Mouse (Mus musculus) bone marrow macrophage, adult 2 months (primary cell): ENCODE measurements around the gene Gprin3. TPM values are rescaled to one million over a fixed set of nuclear protein-coding genes. Genes with fewer than 3 reads are reported as not detected.

Experiments
- H3K27ac ChIP-seq: 2 replicates; pipeline ENCODE4 v1.5.1; 2012; ENCODE audit warnings: low read depth, low read length; ENCODE audit not compliant: insufficient read depth
- H3K4me1 ChIP-seq: 2 replicates; pipeline ENCODE4 v1.6.1; 2012; ENCODE audit warnings: low read length; ENCODE audit not compliant: control insufficient read depth, insufficient read depth
- H3K4me3 ChIP-seq: 2 replicates; pipeline ENCODE4 v1.5.1; 2012; ENCODE audit warnings: mild to moderate bottlenecking, low read length, moderate library complexity; ENCODE audit not compliant: insufficient read depth
- CTCF ChIP-seq: IDR thresholded peaks from 2 replicates; pipeline ENCODE4 v1.5.1; 2012; ENCODE audit warnings: low read depth, mild to moderate bottlenecking, low read length, moderate library complexity
- POLR2A ChIP-seq: IDR thresholded peaks from 2 replicates; pipeline ENCODE4 v1.6.1; 2012; ENCODE audit warnings: mild to moderate bottlenecking, low read depth, low read length, borderline replicate concordance
- polyA plus RNA-seq: library from polyadenylated mRNA; stranded (reverse); fragments of >200 nt; gene quantifications from 2 replicates; pipeline ENCODE4 v1.2.4, GENCODE M21; 2012; ENCODE audit not compliant: missing spikeins, insufficient read depth, insufficient read length

Gprin3 gene
- polyA plus RNA-seq, 1 experiment, result not detected

DNA sequence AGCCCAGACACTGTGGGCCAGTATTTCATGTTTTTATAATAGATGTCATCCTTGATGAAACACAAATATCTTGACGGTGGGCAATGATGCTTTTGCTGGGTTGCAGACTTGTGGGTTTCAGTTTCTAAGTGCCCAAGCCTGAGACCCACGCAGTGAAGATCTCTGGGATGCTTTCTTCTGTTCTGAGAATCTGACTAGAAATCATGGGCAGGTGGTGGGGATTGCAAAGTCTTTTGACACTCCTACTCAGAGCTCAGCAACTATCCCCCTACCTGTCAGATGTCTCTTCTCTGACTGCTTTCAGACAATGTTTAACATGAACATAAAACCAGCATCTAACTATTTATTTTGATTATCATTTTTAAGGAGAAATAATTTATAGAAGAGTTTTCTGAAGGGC, 7.4 kb downstream of the Gprin3 start:
- no peak for TF ChIP-seq CTCF
- TF ChIP-seq POLR2A, result no peak
- H3K27ac ChIP-seq, result no peak overlapping the region
- H3K4me1 ChIP-seq, result no peaks in the 10 kb centered on the region
- H3K4me3 ChIP-seq, result no peak overlapping the region

DNA sequence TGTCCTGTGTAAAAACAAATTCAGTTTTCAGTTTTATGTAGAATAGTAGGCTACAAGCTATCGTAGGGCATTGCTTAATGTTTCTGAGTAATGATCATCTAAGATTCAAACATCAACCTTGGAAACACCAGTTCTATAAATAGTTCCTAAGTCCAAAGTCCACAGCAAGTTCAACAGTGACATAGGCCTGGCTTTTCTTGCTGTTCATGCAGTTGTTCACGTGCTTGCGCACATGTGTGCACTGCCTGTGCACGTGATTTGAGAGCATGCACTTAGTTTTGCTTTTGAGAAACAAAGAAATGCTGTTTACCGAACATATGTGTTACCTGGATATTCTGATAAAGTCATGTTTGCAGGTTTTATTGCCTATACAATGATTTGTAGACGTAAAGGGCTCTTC, 11.3 kb downstream of the Gprin3 start:
- no peak for TF ChIP-seq POLR2A
- TF ChIP-seq CTCF, result no peak
- Histone ChIP-seq H3K4me3 (no peak overlapping the region), H3K4me1 (no peaks in the 10 kb centered on the region), H3K27ac (no peak overlapping the region)

DNA sequence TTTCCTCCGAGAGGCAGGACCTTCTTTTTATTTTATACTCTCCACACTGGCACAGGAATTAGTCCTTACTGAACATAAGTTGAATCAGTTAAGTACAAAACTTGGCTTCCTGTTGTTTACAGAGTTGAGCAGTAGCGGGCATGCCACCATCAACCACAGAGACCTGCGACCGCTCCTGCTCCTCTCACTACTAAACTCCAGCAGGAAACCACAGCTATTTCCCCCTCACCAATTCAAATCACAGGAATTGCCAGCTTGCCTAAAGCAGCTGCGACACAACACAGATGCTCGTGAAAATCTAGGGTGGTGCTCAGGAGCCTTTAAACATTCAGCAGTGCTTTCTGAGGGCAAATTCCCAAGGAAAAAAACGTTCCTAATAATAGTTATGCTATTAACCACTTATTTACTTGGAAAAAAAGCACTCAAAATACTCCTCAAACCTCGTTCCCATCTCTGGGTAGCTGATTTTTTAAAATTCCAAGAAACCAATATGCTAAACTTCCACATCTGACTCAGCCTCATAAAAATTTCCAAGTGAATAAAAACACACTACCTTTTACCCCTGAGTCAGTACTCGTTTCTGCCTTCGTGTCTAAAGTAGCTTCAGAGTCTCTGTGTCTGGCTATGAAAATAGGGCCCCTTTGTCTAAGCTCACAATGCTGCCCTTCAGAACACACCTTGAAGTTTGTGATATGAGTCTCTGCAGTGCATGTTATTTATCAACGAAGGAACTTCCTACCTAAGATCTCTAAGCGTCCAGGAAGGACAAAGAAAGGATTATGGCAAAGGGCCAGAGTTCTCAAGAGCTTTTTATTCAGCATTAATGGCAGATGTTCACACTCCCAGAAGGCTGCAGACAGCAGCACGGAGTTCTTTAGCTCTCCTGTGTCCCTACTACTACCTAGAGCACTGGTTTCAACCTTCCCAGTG, 13.4 kb downstream of the Gprin3 start:
- no peak overlapping the region for H3K4me3 ChIP-seq
- no peak overlapping the region for H3K27ac ChIP-seq
- TF ChIP-seq POLR2A, result no peak
- no peak for TF ChIP-seq CTCF
- H3K4me1 ChIP-seq, result no peaks in the 10 kb centered on the region

- no peak overlapping the region for H3K27ac ChIP-seq
- no peaks in the 10 kb centered on the region for H3K4me1 ChIP-seq
- TF ChIP-seq CTCF (no peak), POLR2A (no peak)
- no peak overlapping the region for H3K4me3 ChIP-seq
Observed at GRCm38 (mm10) chr6:59409001-59409700, 16.9 kb downstream of the Gprin3 start.

- no peak for TF ChIP-seq POLR2A
- TF ChIP-seq CTCF, result no peak
- Histone ChIP-seq H3K4me1 (no peaks in the 10 kb centered on the region), H3K27ac (no peak overlapping the region), H3K4me3 (no peak overlapping the region)
Observed at GRCm38 (mm10) chr6:59407482-59407997, 18.6 kb downstream of the Gprin3 start.

- TF ChIP-seq CTCF (no peak), POLR2A (no peak)
- Histone ChIP-seq H3K4me3 (no peak overlapping the region), H3K4me1 (no peaks in the 10 kb centered on the region), H3K27ac (no peak overlapping the region)
Observed at GRCm38 (mm10) chr6:59390208-59390607, 35.9 kb downstream of the Gprin3 start.

DNA sequence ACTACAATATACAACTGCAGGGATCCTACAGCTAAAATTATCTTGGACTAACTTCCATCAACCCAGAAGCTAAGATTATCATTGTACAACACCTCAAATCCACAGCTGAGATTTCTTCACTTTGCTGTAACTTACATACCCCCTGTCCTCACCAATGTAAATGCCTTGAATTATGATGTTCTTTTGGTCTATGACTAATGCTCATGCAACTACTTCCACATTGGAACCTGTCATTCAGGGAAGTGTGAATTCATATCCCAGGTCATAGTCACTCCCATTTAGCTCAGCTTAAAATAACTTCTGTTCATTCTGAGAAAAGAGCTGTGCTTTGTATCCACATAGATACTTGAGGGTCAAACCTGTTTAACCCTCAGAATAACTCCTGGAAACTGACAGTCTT, 60.8 kb downstream of the Gprin3 start:
- Histone ChIP-seq H3K4me3 (no peak overlapping the region), H3K27ac (no peak overlapping the region), H3K4me1 (no peaks in the 10 kb centered on the region)
- no peak for TF ChIP-seq POLR2A
- TF ChIP-seq CTCF, result no peak

DNA sequence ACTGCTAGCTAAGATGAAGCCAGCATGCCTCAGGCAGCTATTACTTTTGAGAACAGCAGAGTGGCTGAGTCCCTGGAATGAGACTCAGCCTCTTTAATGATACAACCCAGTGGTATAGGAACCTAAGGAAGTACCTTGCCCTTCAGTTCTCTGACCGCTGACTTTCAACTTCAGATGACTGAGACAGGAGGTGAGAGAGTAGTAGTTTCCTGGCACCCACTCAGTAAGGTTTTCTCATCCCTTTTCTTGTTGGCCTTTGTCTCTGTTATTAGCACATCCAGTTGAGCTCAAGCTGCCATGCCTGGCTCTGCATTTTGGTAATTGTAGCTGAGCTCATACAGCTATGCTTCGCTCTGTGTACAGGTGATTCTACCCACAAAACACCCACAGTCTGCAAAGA, 62.8 kb downstream of the Gprin3 start:
- TF ChIP-seq CTCF (no peak), POLR2A (no peak)
- no peak overlapping the region for H3K4me3 ChIP-seq
- H3K4me1 ChIP-seq, result no peaks in the 10 kb centered on the region
- no peak overlapping the region for H3K27ac ChIP-seq

GRCm38 (mm10) chr6:59354943-59355342, 71.2 kb downstream of the Gprin3 start:
- TF ChIP-seq CTCF, result no peak
- no peak for TF ChIP-seq POLR2A
- H3K4me3 ChIP-seq, result no peak overlapping the region
- no peaks in the 10 kb centered on the region for H3K4me1 ChIP-seq
- no peak overlapping the region for H3K27ac ChIP-seq
